Mouse (Mus musculus) heart, postnatal 25 days (tissue): ENCODE results near the gene Sema3a. TPM values are rescaled to one million over a fixed set of nuclear protein-coding genes. Genes with fewer than 3 reads are reported as not detected.
"Not testable (repeated sequence)": the region's sequence is repeated elsewhere in the genome, so short reads cannot be mapped to it uniquely, and the experiment has no call there.

Experiments
- DNase-seq: peaks from one replicate; pipeline ENCODE4 v3.0.0; 2022; ENCODE audit warnings: low spot score
- intact Hi-C: fragments of 180-260 bp; cut with DNase I; formaldehyde crosslinking; loops from one replicate; pipeline ENCODE4 v1.15.1; 2025
- total RNA-seq, 2 experiments: library from RNA; stranded (reverse); gene quantifications; 2 replicates each; pipeline ENCODE4 v1.2.3; 2021

The Sema3a gene
- total RNA-seq, 2 experiments from 2014 or later = 1.7 to 2.3 TPM

DNA sequence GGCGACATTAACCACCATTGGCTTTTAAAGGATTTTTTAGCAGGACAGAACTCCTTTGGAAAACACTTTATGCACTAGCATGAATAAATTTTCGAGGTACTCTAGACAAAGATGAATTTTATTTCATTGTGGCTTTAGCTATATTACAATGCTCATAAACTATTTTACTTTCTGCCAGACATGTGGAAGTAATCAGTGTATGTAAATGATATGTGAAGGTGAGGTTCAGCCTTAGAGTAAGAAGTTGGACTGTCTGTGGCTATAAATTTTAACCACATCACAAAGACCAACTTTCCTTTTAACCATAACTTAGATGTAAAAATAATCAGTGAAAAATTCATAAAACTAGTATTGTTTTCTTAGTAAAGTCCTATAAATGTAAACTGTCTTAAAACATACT is 286.7 kb downstream of the Sema3a start:
- intact Hi-C loops = no loop called here

DNA sequence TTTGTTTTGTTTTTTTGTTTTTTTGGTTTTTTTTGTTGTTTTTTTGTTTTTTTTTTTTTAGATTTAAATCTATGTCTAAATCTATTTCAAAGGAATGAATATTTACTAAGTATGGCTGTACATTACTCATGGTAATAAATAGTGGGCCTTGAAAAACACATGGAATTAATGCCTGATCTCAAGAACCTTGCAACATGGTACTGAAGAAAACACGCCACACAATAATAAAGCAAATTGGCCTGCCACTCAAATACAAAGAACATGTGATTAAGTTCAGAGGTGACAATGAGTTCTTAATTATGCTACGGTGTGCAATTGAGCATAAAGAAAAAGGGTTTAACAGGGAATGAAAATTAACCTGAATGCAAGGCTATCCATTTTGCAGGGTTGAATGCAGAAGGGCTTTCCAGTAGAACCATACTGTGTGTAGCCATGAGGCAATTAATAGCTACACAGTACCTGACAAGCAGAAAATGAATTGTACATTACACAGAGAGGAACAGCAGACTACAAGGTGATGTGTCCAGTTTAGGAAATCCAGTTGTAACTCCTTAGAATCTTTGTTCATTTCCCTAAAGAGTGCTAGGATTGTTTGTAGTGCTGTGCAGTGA is 288.8 kb downstream of the Sema3a start:
- intact Hi-C loops = no loop called here
- no peak for DNase-seq

More for the DNA sequence above, 286.7 kb downstream of the Sema3a start:
- DNase-seq = no peak

DNA sequence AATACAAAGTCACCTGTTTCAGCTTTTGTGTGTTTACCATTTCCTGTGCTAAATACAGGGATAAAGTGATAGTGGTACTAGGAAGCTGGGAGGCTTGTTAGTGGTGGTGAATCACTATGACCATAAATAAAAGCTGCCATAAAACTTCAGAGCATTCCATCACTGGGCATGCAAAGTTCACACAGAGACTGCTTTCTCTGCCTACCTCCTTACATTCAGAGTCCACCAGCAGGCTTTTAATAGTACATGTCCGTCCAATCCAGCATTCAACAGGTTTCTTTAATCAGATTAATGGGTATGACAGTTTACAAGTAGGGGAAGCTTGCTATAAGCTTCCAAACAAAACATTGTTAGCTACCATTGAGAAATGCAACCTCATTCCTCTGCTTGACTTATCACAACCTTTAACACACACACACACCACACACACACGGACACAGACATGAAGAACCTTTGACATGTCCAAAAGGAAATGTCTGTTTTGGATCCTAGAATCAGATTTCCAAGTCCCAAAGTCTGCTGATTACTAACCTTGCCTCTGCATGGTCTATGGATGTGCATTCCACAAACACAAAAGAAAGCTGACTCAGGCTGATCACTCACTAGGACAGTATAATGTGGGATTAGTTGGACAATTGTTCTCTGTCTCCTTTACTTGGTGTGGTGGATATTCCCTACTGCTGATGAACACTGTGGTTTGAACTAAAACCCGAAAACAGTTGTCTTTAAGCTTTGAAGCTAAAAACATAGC is 291.9 kb downstream of the Sema3a start:
- no peak for DNase-seq
- intact Hi-C loops = no loop called here

DNA sequence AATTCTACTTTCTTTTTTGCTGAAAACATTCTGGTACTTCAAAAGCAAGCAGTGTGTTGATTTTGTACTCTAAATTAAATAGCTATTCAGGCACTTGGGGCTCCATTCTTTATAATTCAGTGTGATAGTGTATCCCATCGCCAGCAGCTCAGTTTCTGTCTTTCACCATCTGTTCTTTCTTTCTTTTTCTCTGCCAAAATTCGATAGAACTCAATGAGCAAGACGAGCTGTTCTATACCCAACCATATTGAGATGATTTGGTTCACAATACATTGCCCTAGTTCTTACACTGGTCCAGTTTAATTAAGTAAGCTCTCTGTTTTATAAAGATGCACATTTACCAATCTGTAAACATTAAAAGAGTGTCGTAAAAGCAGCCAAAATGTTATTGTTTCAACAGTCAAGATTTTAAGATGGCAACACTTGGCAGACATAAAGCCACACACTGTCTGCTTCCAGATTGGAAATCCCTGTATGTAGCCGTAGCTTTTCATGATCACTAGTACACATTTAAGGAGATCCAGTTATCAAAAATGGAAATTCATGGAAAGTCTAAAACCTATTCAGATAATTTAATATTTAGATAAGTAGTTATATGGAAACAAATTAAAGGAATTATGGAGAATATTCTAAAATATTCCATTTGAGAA is 296.2 kb downstream of the Sema3a start:
- DNase-seq = no peak
- intact Hi-C loops = no loop called here

DNA sequence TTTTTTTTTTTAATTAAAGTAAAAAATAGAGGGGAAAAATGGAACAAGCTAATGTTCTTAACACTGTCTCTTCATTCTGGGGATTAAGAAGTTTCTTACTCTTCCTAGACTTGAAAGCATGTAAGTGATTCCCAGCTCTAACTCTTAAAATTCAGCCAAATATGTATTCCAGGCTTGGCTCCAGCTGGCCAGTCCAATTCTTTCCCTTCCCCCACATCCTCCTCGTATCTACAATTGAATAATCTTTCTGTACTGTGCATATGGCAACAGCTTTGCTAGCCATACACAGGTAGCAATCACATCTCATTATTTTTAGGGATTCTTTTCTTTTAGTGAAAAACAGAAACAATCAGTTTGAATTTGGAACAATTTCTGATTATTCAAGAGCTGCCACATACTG is 303.5 kb downstream of the Sema3a start:
- DNase-seq = no peak

DNA sequence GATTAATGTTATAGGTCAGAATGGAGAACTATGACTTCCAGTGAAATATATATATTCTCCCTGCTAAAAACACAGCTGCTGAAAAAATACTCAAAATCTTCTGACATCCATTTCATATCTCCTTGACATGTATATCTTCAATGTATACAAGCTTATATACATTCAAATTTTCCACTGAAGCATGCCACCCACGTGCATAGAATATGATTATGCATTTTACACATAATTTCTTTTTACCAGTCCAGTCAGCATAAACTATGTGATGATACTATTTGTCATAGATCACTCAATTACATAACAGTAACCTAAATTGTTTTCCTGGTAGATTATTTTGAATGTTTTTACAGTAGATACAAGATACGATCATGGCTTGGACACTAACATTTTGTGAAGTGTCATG is 306.6 kb downstream of the Sema3a start:
- DNase-seq = no peak
- intact Hi-C loops = no loop called here

More for the DNA sequence above, 303.5 kb downstream of the Sema3a start:
- intact Hi-C loops = no loop called here

DNA sequence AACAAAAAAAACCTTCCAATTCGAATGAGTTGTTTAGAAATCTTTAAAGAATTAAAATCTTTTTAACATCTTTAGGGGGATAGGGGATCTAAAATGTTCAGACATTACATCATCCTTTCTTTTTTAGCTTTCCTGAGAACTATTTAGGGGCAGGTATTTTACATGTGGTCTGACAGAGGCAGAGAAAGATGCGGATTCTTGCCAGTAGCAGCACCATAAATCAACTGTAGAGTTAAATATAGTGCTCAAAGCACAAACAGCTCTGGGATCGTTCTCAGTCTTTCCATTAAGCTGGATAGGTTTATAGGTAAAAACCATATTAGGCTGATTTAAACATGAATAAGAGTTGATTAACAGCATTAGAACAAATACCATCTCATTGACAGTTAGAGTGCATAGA is 307.4 kb downstream of the Sema3a start:
- DNase-seq = no peak
- intact Hi-C loops = no loop called here

DNA sequence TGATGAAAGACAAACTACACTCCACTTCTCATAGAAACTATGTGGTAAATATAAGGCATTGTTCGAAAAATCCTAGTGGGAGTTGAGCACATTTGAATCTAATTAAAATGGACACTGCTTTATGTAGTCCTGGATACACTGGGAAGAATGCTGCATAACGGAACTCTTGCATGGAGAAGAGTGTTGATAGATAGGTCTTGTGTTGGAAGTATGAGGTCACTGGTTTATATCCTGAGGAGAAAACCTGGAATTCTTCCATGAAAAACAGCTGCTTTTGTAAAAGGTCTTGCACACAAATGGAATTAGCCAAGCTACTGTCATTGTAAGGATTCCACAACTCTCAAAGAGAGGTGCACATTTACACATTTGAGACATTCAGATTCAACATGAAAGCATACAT is 308.1 kb downstream of the Sema3a start:
- no peak for DNase-seq
- intact Hi-C loops = no loop called here

DNA sequence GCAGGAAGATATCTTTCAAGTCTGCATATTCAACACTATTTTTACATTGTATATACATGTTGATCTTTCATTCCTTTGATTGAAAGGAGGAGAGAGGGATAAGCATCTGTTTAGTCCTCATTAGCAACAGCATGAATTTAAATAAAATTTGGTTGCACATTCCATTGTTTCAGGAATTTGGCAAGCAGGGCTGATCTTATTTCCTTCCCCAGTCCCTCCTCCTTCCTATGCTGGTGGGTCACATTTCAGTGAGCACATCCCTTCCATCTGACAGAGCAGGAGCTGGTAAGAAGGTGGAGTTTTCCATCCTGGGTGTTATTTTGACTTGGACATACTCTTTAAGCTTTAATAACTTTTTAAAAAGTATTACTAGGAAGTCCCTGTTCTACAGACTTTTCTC is 315.9 kb downstream of the Sema3a start:
- intact Hi-C loops = no loop called here
- no peak for DNase-seq

DNA sequence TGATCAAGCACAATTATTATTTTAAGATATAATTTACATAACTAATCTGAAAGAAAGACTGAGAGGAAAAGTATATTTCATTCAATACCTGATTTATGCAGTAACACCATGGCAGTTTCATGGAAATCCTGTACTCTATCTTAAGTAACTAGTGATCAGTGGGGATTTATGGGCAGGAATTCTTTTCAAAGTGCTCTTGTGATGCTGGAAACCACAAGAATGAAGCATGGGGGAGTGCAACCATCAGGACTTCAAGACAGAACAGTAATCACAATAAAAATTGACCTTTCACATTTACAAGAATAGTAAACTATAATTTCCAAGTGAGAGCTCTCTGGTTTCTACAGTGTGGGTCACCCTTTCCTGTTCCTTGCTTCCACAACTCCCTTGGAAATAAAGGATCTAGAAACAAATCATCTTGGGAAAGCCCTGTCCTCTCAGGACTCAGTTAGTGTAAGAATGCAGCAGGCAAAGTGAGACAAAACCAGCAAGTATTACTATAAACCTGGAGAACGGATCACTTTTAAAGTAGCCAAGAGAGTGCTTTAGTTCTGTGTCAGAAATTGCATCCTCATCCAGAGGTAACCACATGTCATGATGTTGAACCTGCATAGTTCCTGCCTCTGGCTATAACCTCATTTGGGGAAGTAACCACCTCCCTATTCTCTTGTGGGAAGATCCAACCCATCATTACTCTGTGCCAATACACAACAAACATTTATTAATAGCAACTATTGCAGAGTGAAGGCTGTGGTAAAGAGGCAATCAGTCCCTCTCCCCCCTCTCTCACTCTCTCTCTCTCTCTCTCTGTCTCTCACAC is 335.2 kb downstream of the Sema3a start:
- intact Hi-C loops = no loop called here
- no peak for DNase-seq

DNA sequence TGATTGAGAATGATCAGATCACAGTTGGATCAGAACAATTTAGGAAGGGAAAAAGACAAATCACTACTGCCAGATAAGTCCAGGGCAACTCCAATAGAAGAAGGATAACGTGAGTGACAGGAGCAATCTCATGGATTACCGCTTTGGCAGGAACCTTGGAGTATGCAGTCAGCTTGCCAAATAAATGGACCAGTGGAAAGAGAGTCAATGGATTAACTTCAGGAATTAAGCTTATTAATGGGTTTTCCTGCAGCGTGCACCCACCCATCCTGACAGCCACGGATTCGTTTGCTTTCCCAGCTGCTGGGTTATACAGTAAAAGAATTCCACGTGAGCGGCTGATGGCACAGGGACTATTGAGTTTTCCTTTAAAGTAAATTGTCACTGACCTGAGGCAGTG is 343.6 kb downstream of the Sema3a start:
- DNase-seq = no peak
- intact Hi-C loops = no loop called here

DNA sequence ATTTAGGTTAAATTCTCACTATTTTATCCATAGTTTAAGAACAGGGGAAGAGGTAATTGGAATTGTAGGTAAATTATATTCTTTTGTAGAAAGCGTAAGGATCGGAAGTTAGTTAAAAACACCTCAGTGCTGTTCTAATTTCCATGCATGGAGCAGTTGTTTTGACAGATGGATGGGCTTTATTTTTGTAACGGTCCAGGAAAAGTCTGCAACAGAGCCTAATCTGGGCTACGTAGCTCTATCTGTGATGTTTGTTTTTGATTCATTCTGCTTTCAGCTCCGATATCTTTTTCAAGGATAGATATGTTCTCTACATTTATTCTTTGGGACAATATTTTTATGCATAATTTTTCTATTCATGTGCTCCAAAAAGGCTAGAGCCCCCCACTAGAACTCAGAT is 344.2 kb downstream of the Sema3a start:
- intact Hi-C loops = no loop called here

DNA sequence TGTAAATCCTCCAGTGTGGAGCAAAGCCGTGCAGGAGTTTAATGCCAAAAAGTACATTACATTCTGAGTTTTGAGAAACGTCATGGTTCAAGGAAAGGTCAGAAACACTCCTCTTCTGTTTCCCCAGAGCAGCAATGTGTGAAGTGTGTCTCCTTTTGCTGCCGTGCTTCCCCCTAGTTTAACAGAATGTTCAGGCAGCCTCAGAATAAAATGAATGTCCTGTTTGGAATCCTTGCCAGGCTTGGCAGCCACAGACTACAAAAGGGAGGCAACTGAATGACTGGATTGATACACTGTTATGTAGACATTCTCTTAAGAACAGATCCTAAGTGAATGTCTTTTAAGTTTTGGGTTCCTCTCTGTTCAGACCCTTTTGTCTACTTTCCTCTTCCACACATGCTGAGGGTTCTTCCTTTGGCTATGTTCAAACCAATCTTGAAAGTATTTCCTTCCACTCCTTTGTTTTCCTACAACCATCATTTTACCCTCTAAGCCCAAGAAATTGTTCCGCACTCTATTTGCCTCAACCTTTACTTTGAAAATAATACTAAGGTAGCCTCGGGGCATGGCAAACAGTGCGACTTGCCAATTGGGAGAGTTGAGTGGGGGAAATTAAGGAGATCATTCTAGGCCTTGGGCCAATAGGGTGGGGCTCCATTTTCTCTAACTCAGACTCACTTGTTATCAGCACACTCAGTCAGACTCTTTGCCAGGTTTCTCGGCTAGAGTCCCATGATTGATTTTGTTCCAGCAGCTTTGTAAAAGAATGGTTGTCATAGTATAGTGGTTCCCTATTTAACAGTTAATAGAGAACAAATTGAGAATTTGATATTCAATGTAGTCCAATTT is 345.1 kb downstream of the Sema3a start:
- intact Hi-C loops = loop anchor here (5.0 kb wide), 2 partner anchors 57 to 63 kb away; no protein-coding TSS in a partner anchor
- peak; percentile 38 for DNase-seq

More for the DNA sequence above, 344.2 kb downstream of the Sema3a start:
- DNase-seq = no peak

DNA sequence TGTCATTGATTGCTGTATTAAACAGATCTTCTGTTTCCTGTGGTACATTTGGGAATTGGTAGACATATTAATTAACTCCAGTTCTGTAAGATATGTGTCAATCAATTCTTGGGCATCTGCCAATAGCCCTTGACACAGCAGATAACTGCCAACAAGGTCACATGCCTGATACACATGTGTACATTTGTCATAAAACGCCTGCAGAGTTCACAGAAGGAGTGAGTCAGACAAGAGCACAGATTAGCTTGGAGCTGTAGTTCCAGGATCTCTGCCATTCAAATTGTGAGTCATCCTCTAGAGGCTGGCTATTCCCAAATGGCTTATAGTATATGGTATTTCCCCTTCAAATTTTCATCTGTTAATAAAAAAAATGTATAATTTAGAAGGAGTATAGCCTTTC is 352.4 kb downstream of the Sema3a start:
- no peak for DNase-seq
- intact Hi-C loops = no loop called here

DNA sequence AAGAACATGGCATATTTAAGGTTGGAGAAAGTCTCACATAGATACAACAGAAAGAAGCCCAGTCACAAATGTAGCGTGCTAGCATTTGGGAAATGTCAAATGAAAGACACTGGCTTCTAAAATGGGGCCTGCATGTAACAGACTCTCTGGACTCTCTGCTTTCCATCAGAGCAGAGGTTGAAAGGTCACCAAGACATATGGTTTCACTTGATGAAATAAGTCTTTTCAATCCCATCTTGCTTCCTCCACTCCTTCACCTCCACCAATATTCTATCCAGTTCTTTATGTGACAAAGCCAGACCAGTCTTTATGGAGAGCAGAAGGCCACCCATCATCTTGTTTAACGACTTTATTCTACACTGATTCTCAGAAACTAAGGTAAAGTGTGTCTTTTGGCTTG is 363.5 kb downstream of the Sema3a start:
- DNase-seq = no peak
- intact Hi-C loops = no loop called here

DNA sequence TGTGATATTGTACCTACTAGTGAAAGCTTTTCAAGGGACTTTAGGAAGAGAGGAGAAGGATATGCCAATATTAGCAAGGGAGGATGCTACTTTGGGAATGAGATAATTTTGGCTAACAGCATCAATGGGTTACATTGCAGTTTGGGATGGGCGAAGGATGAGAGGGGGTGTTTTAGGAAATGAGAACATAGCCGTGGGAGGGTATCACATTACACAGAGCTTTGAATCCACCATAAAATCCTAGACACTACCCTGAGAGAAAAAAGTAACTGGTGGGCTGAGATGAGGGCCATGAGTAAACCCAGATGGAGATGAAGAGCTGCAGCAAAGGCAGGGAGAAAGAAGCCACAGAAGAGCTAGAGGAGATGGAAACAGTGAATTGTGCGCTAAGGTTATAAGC is 370.8 kb downstream of the Sema3a start:
- DNase-seq, intact Hi-C loops: not testable (repeated sequence)

DNA sequence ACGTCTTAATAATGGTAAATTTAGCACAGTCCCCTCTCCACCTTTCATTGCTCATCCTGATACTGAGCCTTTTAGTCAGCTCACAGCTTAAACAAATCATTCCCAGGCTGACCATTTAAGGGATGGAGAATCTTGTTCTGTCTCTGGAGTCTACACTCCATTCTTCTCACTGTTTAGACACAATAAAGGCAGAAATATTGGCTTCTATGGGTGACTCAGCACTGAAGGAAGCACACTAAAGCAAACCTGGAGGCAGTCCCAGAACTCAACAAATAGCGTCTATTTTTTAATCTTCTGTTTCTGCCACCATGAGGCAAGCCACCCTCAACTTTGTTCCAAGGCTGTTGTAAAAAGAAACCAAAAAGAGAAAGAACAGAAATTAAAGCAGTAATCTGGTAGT is 374.6 kb downstream of the Sema3a start:
- intact Hi-C loops = no loop called here
- no peak for DNase-seq

DNA sequence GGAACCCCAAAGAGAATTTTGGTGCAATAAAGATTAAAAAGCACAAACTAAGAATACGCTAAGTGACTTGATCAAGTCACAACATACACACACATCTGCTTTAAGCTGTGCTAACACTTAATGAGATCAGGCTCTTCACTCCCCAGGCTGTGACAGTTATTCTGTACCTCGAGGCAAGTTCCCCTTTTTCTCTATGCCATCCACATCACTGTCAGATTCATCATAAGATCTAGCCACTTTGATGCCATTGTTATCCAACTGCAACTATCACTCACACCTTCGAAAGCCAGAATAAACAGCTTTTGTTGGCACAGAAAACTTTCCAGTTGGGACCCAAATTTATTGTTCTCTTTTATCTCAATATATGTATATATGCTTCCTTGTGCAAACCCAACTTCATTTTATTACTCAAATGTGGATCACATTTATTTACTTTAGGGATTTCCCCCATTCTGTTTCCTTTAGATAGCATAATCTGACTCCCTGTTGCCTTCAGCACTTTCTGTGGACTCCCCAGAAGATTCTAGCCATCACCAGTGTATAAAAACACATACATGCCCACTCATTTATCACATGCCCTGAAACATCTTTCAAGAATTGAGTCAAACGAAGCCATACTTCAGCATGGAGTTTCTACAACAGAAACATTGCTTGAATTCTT is 380.8 kb downstream of the Sema3a start:
- DNase-seq = no peak
- intact Hi-C loops = no loop called here

DNA sequence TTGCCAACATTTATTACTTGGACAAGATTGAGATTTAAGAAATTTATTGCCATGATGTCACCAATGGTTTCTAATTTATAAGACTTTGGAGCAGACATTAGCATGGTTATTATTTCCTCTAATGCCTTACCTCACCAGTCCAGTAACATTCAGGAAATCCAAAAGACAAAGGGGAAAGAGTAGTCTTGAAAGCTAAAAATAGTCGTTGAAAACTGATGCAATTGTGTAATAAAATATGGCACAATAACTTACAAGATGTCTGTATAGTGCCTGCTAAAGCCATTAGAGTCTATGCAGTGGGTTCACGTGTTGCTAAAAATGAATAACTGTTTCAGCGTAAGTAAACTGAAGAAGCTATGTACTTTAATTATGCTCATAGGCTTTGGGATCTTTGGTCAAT is 383.9 kb downstream of the Sema3a start:
- DNase-seq = no peak
- intact Hi-C loops = no loop called here
